ENCODE assay signal across 23 mouse cellular contexts in genomic region chr9:114455420-114455819, GRCm38 (mm10). TPM values are rescaled to one million over a fixed set of nuclear protein-coding genes. Genes with fewer than 3 reads are reported as not detected.
A peak's percentile ranks its signal among the peaks of the same experiment; 100 is the strongest.
DNase-seq lines count a peak whose midpoint lies in the region; ATAC-seq and TF ChIP-seq lines count a peak whose summit lies in the region.
"Had no signal": no experiment of that assay in that cellular context is flagged by ENCODE, and none has a peak within 500 bp of the region (broad histone marks: within the 10 kb centered on the region; RNA-seq: fewer than 3 reads in every experiment).

No protein-coding gene starts in this region.

- H3K4me2 ChIP-seq in CH12.LX (ENCODE audit: insufficient read depth, low read depth, poor library complexity, severe bottlenecking): peak overlapping the region; percentile 42
- no peak overlapping the region for H3K4me2 ChIP-seq in stomach, postnatal 0 days (replicated peaks; ENCODE audit: low read depth)
- H3K4me2 ChIP-seq in liver, embryonic 11.5 days: no peak overlapping the region
- H3K4me2 ChIP-seq: embryonic facial prominence, embryonic 12.5 days; forebrain, embryonic 13.5 days; forebrain, embryonic 15.5 days had no signal

- H3K27me3 ChIP-seq in CH12.LX (replicated peaks): no peaks in the 10 kb centered on the region
- no peaks in the 10 kb centered on the region for H3K27me3 ChIP-seq in stomach, postnatal 0 days (ENCODE audit: control insufficient read depth, insufficient read depth, low read length)
- no peaks in the 10 kb centered on the region for H3K27me3 ChIP-seq in liver, embryonic 11.5 days (replicated peaks; ENCODE audit: control insufficient read depth, insufficient read depth, low read length)
- H3K27me3 ChIP-seq: embryonic facial prominence, embryonic 12.5 days; forebrain, embryonic 13.5 days; forebrain, embryonic 15.5 days had no signal

- peak overlapping the region; percentile 84 for H3K27ac ChIP-seq in CH12.LX (ENCODE audit: insufficient read depth, low read depth)
- no peak overlapping the region for H3K27ac ChIP-seq in stomach, postnatal 0 days (replicated peaks)
- H3K27ac ChIP-seq in liver, embryonic 11.5 days (ENCODE audit: low read depth, low read length): no peak overlapping the region
- H3K27ac ChIP-seq: embryonic facial prominence, embryonic 10.5 days; embryonic facial prominence, embryonic 12.5 days; forebrain, embryonic 13.5 days; forebrain, embryonic 15.5 days had no signal

- WGBS in stomach, postnatal 0 days: 66% methylated on average over 2 of the region's 2 CpGs
- 89% methylated on average over 2 of the region's 2 CpGs for WGBS in liver, embryonic 11.5 days

- no peak for TF ChIP-seq POLR2A in CH12.LX (IDR thresholded peaks at IDR 0.05; ENCODE audit: low read depth, low read length)

- TF ChIP-seq EP300 in CH12.LX (IDR thresholded peaks at IDR 0.05; ENCODE audit: low read length): peak; percentile 96
- no peak for TF ChIP-seq EP300 in stomach, postnatal 0 days (optimal IDR thresholded peaks at IDR 0.05)

- H3K4me1 ChIP-seq in CH12.LX (ENCODE audit: control insufficient read depth in 1 of 2, insufficient read depth in 2 of 2): peaks cover 23 to 90% of the 10 kb centered on the region in 2 experiments
- no peaks in the 10 kb centered on the region for H3K4me1 ChIP-seq in stomach, postnatal 0 days (replicated peaks; ENCODE audit: control insufficient read depth, insufficient read depth)
- no peaks in the 10 kb centered on the region for H3K4me1 ChIP-seq in liver, embryonic 11.5 days (replicated peaks; ENCODE audit: control insufficient read depth, insufficient read depth, low read length)
- H3K4me1 ChIP-seq: embryonic facial prominence, embryonic 12.5 days; forebrain, embryonic 13.5 days; forebrain, embryonic 15.5 days had no signal

- peaks cover 17 to 31% of the 10 kb centered on the region in 2 experiments for H3K36me3 ChIP-seq in CH12.LX (replicated peaks in 1 of 2; ENCODE audit: control insufficient read depth in 1 of 2, insufficient read depth in 1 of 2, low read length in 1 of 2)
- H3K36me3 ChIP-seq in stomach, postnatal 0 days (ENCODE audit: control insufficient read depth, insufficient read depth, low read length): peaks cover 3% of the 10 kb centered on the region; the same call in 1 of the 2 replicates
- H3K36me3 ChIP-seq in liver, embryonic 11.5 days (ENCODE audit: control insufficient read depth, insufficient read depth, low read length): no peaks in the 10 kb centered on the region; the same call in 1 of the 2 replicates
- H3K36me3 ChIP-seq: forebrain, embryonic 15.5 days had no signal

- dilution Hi-C loops in CH12.LX (cut with MboI; ENCODE audit: extremely low pct_ligation_motif_present, extremely low pct_unique_long_range_greater_than_20kb, low sequenced_read_pairs): no loop called here

- H3K9ac ChIP-seq in CH12.LX (ENCODE audit: insufficient read depth, low read depth): no peak overlapping the region
- no peak overlapping the region for H3K9ac ChIP-seq in stomach, postnatal 0 days (ENCODE audit: low read length)
- no peak overlapping the region for H3K9ac ChIP-seq in liver, embryonic 11.5 days (ENCODE audit: low read depth, low read length)
- H3K9ac ChIP-seq: embryonic facial prominence, embryonic 12.5 days; forebrain, embryonic 13.5 days; forebrain, embryonic 15.5 days; forebrain, postnatal 0 days had no signal

- H3K9me3 ChIP-seq in CH12.LX (replicated peaks; ENCODE audit: low read length): no peaks in the 10 kb centered on the region
- no peaks in the 10 kb centered on the region for H3K9me3 ChIP-seq in stomach, postnatal 0 days (ENCODE audit: control insufficient read depth, low read length)
- H3K9me3 ChIP-seq in liver, embryonic 11.5 days (ENCODE audit: control insufficient read depth, low read length): no peaks in the 10 kb centered on the region
- H3K9me3 ChIP-seq: embryonic facial prominence, embryonic 10.5 days; embryonic facial prominence, embryonic 12.5 days; forebrain, embryonic 13.5 days; forebrain, embryonic 15.5 days had no signal

- no peak for TF ChIP-seq CTCF in CH12.LX (conservative IDR thresholded peaks at IDR 0.05 in 1 of 2, IDR thresholded peaks at IDR 0.05 in 1 of 2; ENCODE audit: low read depth in 2 of 2, low read length in 2 of 2)
- TF ChIP-seq CTCF in stomach, postnatal 0 days (IDR thresholded peaks at IDR 0.05; ENCODE audit: low read depth): no peak

- in situ Hi-C loops in CH12.LX (cut with MboI; ENCODE audit: low pct_ligation_motif_present, low pct_unique_long_range_greater_than_20kb, low sequenced_read_pairs): no loop called here

- H3K79me2 ChIP-seq in CH12.LX (replicated peaks; ENCODE audit: control insufficient read depth, extremely low read depth, insufficient read depth, poor library complexity, severe bottlenecking): no peaks in the 10 kb centered on the region

- peak; percentile 7 for ATAC-seq in inflammation-experienced regulatory T-cells, adult 6 months
- ATAC-seq in stomach, postnatal 0 days (ENCODE audit: low FRiP score, low TSS enrichment): no peak
- no peak for ATAC-seq in liver, embryonic 11.5 days (replicated peaks; ENCODE audit: low FRiP score)
- ATAC-seq: CD4-positive, CD25-positive, alpha-beta regulatory T cell, adult 4 months; forebrain, embryonic 13.5 days; forebrain, embryonic 15.5 days; forebrain, postnatal 0 days had no signal

- peak overlapping the region in 1 of 3 experiments; percentile 43 for H3K4me3 ChIP-seq in CH12.LX (replicated peaks in 1 of 3; ENCODE audit: low read depth in 2 of 3, low read length in 2 of 3, poor library complexity in 1 of 3)
- H3K4me3 ChIP-seq in stomach, postnatal 0 days (ENCODE audit: low read depth, low read length): no peak overlapping the region
- no peak overlapping the region for H3K4me3 ChIP-seq in liver, embryonic 11.5 days (ENCODE audit: low read depth, low read length)
- H3K4me3 ChIP-seq: embryonic facial prominence, embryonic 10.5 days; embryonic facial prominence, embryonic 12.5 days; forebrain, embryonic 13.5 days; forebrain, embryonic 15.5 days had no signal

- DNase-seq in A20 (ENCODE audit: low read depth, low spot score) (peak; percentile 30), CH12.LX (ENCODE audit: extremely low read depth) (peak; percentile 49)
- DNase-seq in stomach, postnatal 0 days (ENCODE audit: low spot score): no peak
- DNase-seq in liver, embryonic 11.5 days (ENCODE audit: low spot score): no peak
- DNase-seq: adrenal gland, adult 8-10 months; adrenal gland, postnatal 14 days; adrenal gland, postnatal 36 days; cerebellum, adult 11-12 months; cerebellum, adult 2 months; cerebellum, adult 9-10 months; cerebellum, postnatal 10 days; cerebellum, postnatal 25 days; forebrain, postnatal 0 days had no signal

- no peak; the same call in 1 of the 2 replicates for TF ChIP-seq RAD21 in CH12.LX (IDR thresholded peaks at IDR 0.05; ENCODE audit: low read depth, low read length)

TF ChIP-seq in CH12.LX, 34 proteins besides CTCF, POLR2A, EP300 and RAD21 (continues in another document):
- TF ChIP-seq UBTF (IDR thresholded peaks at IDR 0.05; ENCODE audit: low read depth, low read length): no peak
- peak; percentile 88 for TF ChIP-seq ZNF384 (IDR thresholded peaks at IDR 0.05; ENCODE audit: low read depth, low read length)
- TF ChIP-seq BHLHE40 (IDR thresholded peaks at IDR 0.05; ENCODE audit: low read depth, low read length): peak; percentile 87
- TF ChIP-seq SIN3A (IDR thresholded peaks at IDR 0.05; ENCODE audit: low read length): peak; percentile 67; the same call in 1 of the 2 replicates
- no peak for TF ChIP-seq GABPA (IDR thresholded peaks at IDR 0.05; ENCODE audit: insufficient replicate concordance, low read depth, low read length)
- TF ChIP-seq NRF1 (IDR thresholded peaks at IDR 0.05; ENCODE audit: low read depth, low read length): no peak; the same call in 1 of the 2 replicates
- no peak; the same call in 1 of the 2 replicates for TF ChIP-seq CHD1 (IDR thresholded peaks at IDR 0.05; ENCODE audit: low read depth, low read length)
- peak; percentile 95 for TF ChIP-seq MEF2A (IDR thresholded peaks at IDR 0.05; ENCODE audit: borderline replicate concordance, low read depth, low read length)
- TF ChIP-seq JUN (IDR thresholded peaks at IDR 0.05; ENCODE audit: insufficient read depth, low read depth, low read length): peak; percentile 83
- peak; percentile 96 for TF ChIP-seq JUND (conservative IDR thresholded peaks at IDR 0.05; ENCODE audit: low read depth, low read length)
- TF ChIP-seq ELF1 (IDR thresholded peaks at IDR 0.05; ENCODE audit: low read depth, low read length): 0 out of 2 replicates have a peak, but pooled peaks have one; percentile 29
- TF ChIP-seq CHD2 (IDR thresholded peaks at IDR 0.05; ENCODE audit: low read length): peak; percentile 68; the same call in 1 of the 2 replicates
- no peak for TF ChIP-seq MXI1 (IDR thresholded peaks at IDR 0.05; ENCODE audit: low read depth, low read length)
- TF ChIP-seq MAX (IDR thresholded peaks at IDR 0.05; ENCODE audit: low read length): peak; percentile 75
- 0 out of 2 replicates have a peak, but pooled peaks have one; percentile 15 for TF ChIP-seq HCFC1 (IDR thresholded peaks at IDR 0.05; ENCODE audit: low read depth, low read length)

RNA-seq across cellular contexts. Expression of gene Ccr4, which starts 49.3 kb away (rescaled TPM):
- 0.08 TPM in 2 replicates for total RNA-seq in CH12.LX (2012; rRNA removed)
- total RNA-seq in CH12.LX (2014; rRNA removed): 0.36 and 0.55 TPM in 2 replicates
- 0.65 and 0.74 TPM in 2 replicates for polyA plus RNA-seq in CH12.LX (2012; ENCODE audit: insufficient read length, low read depth)
- polyA plus RNA-seq in inflammation-experienced regulatory T-cells, adult 6 months (2017; shearing (Covaris generic)): 10 to 100 TPM; 16.1 to 24.9 (median 17.5) TPM
- polyA plus RNA-seq in stomach, postnatal 0 days (2015; fragmentation: Nextera tagmentation; extraction: Ambion mirVana): not detected in 2 replicates
- not detected in 2 replicates for polyA plus RNA-seq in liver, embryonic 11.5 days (2014; fragmentation: Nextera tagmentation; extraction: Ambion mirVana)
- total RNA-seq: adrenal gland, adult 8-10 months; adrenal gland, postnatal 14 days; adrenal gland, postnatal 36 days; forebrain, postnatal 0 days; MEL had no signal
- polyA plus RNA-seq: C2C12; cerebellum, adult 2 months; cortical plate, adult 2 months; embryonic facial prominence, embryonic 12.5 days; forebrain, embryonic 11.5 days; forebrain, embryonic 13.5 days; forebrain, embryonic 15.5 days; forebrain, postnatal 0 days had no signal

RNA-seq across cellular contexts. Expression of gene Tmppe, which starts 54.5 kb away (rescaled TPM):
- total RNA-seq in CH12.LX (2012; rRNA removed): 8.2 and 10.4 TPM in 2 replicates
- total RNA-seq in CH12.LX (2014; rRNA removed): 2.4 and 3.2 TPM in 2 replicates
- 5.7 and 7.3 TPM in 2 replicates for polyA plus RNA-seq in CH12.LX (2012; ENCODE audit: insufficient read length, low read depth)
- 10 to 100 TPM in 2 of 3 experiments, 1 to 10 TPM in 1; 9.9 to 14.3 (median 12.1) TPM for polyA plus RNA-seq in inflammation-experienced regulatory T-cells, adult 6 months (2017; shearing (Covaris generic))
- 5.7 and 5.8 TPM in 2 replicates for polyA plus RNA-seq in stomach, postnatal 0 days (2015; fragmentation: Nextera tagmentation; extraction: Ambion mirVana)
- 5.3 and 5.7 TPM in 2 replicates for polyA plus RNA-seq in liver, embryonic 11.5 days (2014; fragmentation: Nextera tagmentation; extraction: Ambion mirVana)

RNA-seq across cellular contexts. Expression of gene Glb1, which starts 54.5 kb away (rescaled TPM):
- 33.9 and 40.7 TPM in 2 replicates for total RNA-seq in CH12.LX (2012; rRNA removed)
- total RNA-seq in CH12.LX (2014; rRNA removed): 22.4 and 25.7 TPM in 2 replicates
- 32.4 and 35.4 TPM in 2 replicates for polyA plus RNA-seq in CH12.LX (2012; ENCODE audit: insufficient read length, low read depth)
- 10 to 100 TPM; 30.2 to 38.0 (median 34.6) TPM for polyA plus RNA-seq in inflammation-experienced regulatory T-cells, adult 6 months (2017; shearing (Covaris generic))
- polyA plus RNA-seq in stomach, postnatal 0 days (2015; fragmentation: Nextera tagmentation; extraction: Ambion mirVana): 27.1 and 28.2 TPM in 2 replicates
- polyA plus RNA-seq in liver, embryonic 11.5 days (2014; fragmentation: Nextera tagmentation; extraction: Ambion mirVana): 26.4 and 28.8 TPM in 2 replicates

Comparison
In these comparisons a context has a peak if more than half of its experiments do, and no peak if none do; other contexts are left out.
1. DNase-seq: peak in A20 (single experiment) and CH12.LX (single experiment); none in stomach, postnatal 0 days (single experiment) and liver, embryonic 11.5 days (single experiment).